Mouse (Mus musculus): ENCODE results near the gene Dcaf1. TPM values are rescaled to one million over a fixed set of nuclear protein-coding genes. Genes with fewer than 3 reads are reported as not detected.

The Dcaf1 gene
- polyA plus RNA-seq, 1 experiment from 2014 or later, result 28.6 TPM

DNA sequence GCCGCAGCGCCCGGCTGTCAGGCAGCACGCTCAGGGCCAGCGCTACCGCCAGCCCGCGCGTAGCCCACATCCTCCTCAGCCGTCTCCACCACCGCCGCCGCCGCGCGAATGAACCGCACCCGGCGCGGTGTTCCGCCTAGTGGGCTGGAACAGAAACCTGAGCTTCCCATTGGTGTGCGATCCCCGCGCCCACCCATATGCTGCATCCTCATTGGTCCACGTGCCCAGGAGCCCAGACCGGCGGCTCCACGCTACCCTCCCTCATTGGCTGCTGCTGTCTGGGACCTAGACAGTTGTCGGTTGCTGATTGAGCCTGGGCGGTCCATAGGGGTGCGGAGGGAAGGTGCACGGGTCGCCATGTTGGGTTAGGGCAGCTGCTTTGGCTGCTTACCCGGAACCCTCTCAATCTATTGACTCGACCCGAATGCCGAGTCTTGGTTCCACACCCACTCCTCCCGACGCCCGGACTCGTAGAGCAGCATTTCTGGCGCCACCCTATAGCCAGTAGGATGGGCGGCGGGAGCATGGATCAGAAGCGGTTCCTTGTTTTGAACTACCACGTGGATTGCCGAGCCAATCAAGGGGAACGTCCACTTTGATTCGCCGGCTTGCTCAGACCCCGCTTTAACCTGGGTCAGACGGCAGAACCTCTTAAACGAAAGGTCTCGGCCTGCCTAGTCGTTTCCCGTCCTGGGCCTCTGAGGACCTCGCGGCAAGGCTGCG, 70.3 kb downstream of the Dcaf1 start, which contains the start of gene Manf:
Gene Manf, minus strand, starts transcription at position 151 of the 723 bp plus-strand sequence.
- peaks cover 18% of the 10 kb centered on the region for H3K36me3 ChIP-seq (ENCODE audit: control insufficient read depth, insufficient read depth, low read length)
- peak within 1 kb of the TSS; percentile 80 for H3K27ac ChIP-seq (ENCODE audit: low read depth, low read length)
- peak; percentile 99 for DNase-seq (ENCODE audit: low spot score, missing footprints)
- H3K4me1 ChIP-seq (ENCODE audit: control insufficient read depth, insufficient read depth, low read length), result peaks cover 22% of the 10 kb centered on the region
- H3K9me3 ChIP-seq (ENCODE audit: control insufficient read depth, low read length), result no peaks in the 10 kb centered on the region
- no peaks in the 10 kb centered on the region for H3K27me3 ChIP-seq (ENCODE audit: control insufficient read depth, insufficient read depth, low read length)
- under 1% methylated on average over 59 of the region's 59 CpGs for WGBS
- H3K9ac ChIP-seq (ENCODE audit: low read length), result peak within 1 kb of the TSS; percentile 84
- peak within 1 kb of the TSS; percentile 83 for H3K4me2 ChIP-seq
- peak within 1 kb of the TSS; percentile 72 for H3K4me3 ChIP-seq (ENCODE audit: low read depth, low read length)
- peak; percentile 98 for ATAC-seq (ENCODE audit: low FRiP score)

DNA sequence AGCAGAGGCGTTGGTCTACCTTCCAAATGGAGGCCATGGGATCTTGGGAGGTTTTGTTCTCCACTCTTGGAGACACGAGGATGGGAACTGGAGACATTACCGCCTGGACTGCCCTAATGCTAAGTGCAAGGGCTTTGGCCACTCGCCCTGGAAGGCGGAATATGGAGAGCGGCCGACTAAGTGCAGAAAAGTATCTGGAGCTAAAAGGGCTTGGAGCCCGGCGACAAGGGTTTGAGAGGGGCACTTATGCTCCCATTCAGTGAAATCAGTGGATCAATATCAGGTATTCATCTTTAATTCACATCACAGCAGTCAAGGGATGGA, 70.8 kb downstream of the Dcaf1 start:
- H3K9me3 ChIP-seq (ENCODE audit: control insufficient read depth, low read length), result no peaks in the 10 kb centered on the region

DNA sequence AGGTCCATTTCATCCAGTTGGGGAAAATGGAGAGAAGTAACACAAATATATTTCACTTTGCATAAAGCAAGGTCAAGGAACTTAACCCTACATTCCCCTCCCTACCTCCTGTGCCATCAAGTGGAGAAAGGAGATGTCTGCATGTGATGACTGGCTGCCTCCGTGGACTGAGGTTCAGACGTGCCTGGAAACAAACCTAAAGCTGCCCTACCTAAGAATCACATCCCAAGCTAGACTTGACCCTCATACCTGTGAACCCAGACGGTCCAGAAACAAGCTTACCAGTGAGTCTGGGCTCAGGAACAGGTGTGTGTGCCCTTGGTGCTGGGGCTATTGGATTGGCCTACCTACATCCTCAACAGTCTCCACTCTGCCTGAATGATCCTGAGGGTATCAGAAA, 71.7 kb downstream of the Dcaf1 start:
- Histone ChIP-seq H3K4me1 (ENCODE audit: control insufficient read depth, insufficient read depth, low read length) (peaks cover 18% of the 10 kb centered on the region), H3K36me3 (ENCODE audit: control insufficient read depth, insufficient read depth, low read length) (peaks cover 12% of the 10 kb centered on the region), H3K9ac (ENCODE audit: low read length) (no peak overlapping the region), H3K27ac (ENCODE audit: low read depth, low read length) (no peak overlapping the region), H3K9me3 (ENCODE audit: control insufficient read depth, low read length) (no peaks in the 10 kb centered on the region), H3K4me2 (peak overlapping the region; percentile 26; the same call in 1 of the 2 replicates), H3K4me3 (ENCODE audit: low read depth, low read length) (no peak overlapping the region), H3K27me3 (ENCODE audit: control insufficient read depth, insufficient read depth, low read length) (no peaks in the 10 kb centered on the region)
- DNase-seq (ENCODE audit: low spot score, missing footprints) (no peak), ATAC-seq (ENCODE audit: low FRiP score) (no peak)
- WGBS, result 52% methylated on average over 3 of the region's 3 CpGs

More for the DNA sequence above, 70.8 kb downstream of the Dcaf1 start:
- peaks cover 20% of the 10 kb centered on the region for H3K4me1 ChIP-seq (ENCODE audit: control insufficient read depth, insufficient read depth, low read length)
- peak overlapping the region; percentile 80 for H3K27ac ChIP-seq (ENCODE audit: low read depth, low read length)
- WGBS, result 0% methylated on average over 9 of the region's 9 CpGs
- ATAC-seq (ENCODE audit: low FRiP score), result no peak
- no peak for DNase-seq (ENCODE audit: low spot score, missing footprints)
- H3K36me3 ChIP-seq (ENCODE audit: control insufficient read depth, insufficient read depth, low read length), result peaks cover 18% of the 10 kb centered on the region
- H3K27me3 ChIP-seq (ENCODE audit: control insufficient read depth, insufficient read depth, low read length), result no peaks in the 10 kb centered on the region
- H3K4me3 ChIP-seq (ENCODE audit: low read depth, low read length), result peak overlapping the region; percentile 72
- H3K4me2 ChIP-seq, result peak overlapping the region; percentile 77
- H3K9ac ChIP-seq (ENCODE audit: low read length), result peak overlapping the region; percentile 83

DNA sequence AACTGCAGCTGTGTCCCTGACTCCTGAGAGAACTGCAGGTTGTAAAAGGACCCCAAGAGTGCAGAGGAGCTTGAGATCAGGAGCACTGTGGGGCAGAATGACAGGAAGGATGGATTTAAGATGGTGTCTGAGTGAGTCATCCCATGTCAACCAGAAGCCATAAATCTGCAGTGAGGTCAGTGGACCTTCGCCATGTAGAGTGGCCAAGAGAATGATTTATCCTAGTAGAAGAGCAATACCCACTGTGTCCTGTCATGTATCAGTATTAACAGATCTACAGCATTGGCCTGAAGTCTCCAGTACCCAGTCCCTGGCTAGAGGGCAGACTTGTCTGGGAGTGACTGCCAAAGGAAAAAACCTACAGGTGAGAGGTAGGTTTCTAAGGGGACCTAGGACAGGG, 77.2 kb downstream of the Dcaf1 start:
- H3K4me2 ChIP-seq, result no peak overlapping the region
- H3K36me3 ChIP-seq (ENCODE audit: control insufficient read depth, insufficient read depth, low read length), result no peaks in the 10 kb centered on the region
- no peak overlapping the region for H3K4me3 ChIP-seq (ENCODE audit: low read depth, low read length)
- H3K27me3 ChIP-seq (ENCODE audit: control insufficient read depth, insufficient read depth, low read length), result no peaks in the 10 kb centered on the region
- no peaks in the 10 kb centered on the region for H3K4me1 ChIP-seq (ENCODE audit: control insufficient read depth, insufficient read depth, low read length)
- ATAC-seq (ENCODE audit: low FRiP score) (no peak), DNase-seq (ENCODE audit: low spot score, missing footprints) (no peak)
- no peak overlapping the region for H3K27ac ChIP-seq (ENCODE audit: low read depth, low read length)
- H3K9me3 ChIP-seq (ENCODE audit: control insufficient read depth, low read length), result no peaks in the 10 kb centered on the region
- 85% methylated on average over 1 of the region's 1 CpGs for WGBS
- no peak overlapping the region for H3K9ac ChIP-seq (ENCODE audit: low read length)

DNA sequence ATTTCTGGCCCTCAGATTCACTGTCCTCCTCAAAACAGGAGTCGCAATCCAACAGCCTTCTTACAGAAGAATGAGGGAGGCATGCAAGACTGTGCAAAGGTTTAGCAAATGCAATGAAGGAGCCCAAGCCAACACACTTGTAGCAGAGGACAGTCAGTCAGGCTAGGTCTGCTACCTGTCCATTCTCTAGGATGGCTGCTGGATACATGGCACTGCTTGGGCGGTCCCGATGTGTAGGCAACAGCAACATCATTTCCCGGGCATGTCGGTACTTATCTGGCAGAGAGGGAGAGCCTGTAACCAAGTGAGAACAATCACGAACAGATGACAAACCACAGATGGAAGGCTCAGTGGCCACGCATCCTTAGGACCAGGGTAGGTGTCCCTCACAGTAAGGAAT, 79.9 kb downstream of the Dcaf1 start:
- WGBS, result 88% methylated on average over 7 of the region's 7 CpGs
- Histone ChIP-seq H3K27me3 (ENCODE audit: control insufficient read depth, insufficient read depth, low read length) (no peaks in the 10 kb centered on the region), H3K9me3 (ENCODE audit: control insufficient read depth, low read length) (no peaks in the 10 kb centered on the region), H3K36me3 (ENCODE audit: control insufficient read depth, insufficient read depth, low read length) (no peaks in the 10 kb centered on the region), H3K27ac (ENCODE audit: low read depth, low read length) (no peak overlapping the region), H3K4me3 (ENCODE audit: low read depth, low read length) (no peak overlapping the region), H3K4me1 (ENCODE audit: control insufficient read depth, insufficient read depth, low read length) (no peaks in the 10 kb centered on the region), H3K4me2 (no peak overlapping the region), H3K9ac (ENCODE audit: low read length) (no peak overlapping the region)
- DNase-seq (ENCODE audit: low spot score, missing footprints), result no peak
- ATAC-seq (ENCODE audit: low FRiP score), result no peak

DNA sequence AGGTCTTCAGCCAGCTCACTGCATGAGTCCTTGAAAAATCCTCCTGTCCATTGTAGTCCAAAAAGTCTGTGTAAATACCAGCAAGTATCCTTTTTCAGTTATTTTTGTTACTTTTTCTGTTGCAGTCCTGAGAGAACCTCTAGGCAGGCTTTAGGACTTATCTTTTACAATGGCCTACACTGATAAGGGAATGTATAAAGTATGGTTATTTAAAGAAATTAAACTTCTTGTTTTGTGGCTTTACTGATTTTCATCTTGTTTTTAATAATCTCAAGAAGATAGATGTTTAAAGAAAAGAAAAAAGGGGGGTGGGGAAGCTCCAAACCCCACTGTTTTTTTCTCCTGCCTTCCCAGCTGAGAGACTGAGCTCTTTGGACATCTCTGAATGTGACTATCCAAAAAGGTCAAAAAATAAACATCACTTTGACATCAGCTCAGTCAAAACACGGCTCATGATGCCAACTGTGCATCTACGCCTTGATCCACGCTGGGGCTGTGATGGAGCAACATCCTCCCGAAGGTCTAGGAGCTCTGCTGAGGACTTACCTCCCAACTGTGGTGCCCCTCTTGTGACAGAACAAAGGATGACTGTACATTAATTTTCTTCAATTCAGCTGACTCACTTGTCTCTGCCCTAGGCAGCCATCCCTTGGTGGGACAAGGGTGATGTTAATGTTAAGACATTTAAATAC, 81.6 kb downstream of the Dcaf1 start:
- no peak overlapping the region for H3K4me3 ChIP-seq (ENCODE audit: low read depth, low read length)
- no peaks in the 10 kb centered on the region for H3K27me3 ChIP-seq (ENCODE audit: control insufficient read depth, insufficient read depth, low read length)
- H3K9ac ChIP-seq (ENCODE audit: low read length), result no peak overlapping the region
- H3K36me3 ChIP-seq (ENCODE audit: control insufficient read depth, insufficient read depth, low read length), result no peaks in the 10 kb centered on the region
- DNase-seq (ENCODE audit: low spot score, missing footprints) (no peak), ATAC-seq (ENCODE audit: low FRiP score) (no peak)
- H3K9me3 ChIP-seq (ENCODE audit: control insufficient read depth, low read length), result no peaks in the 10 kb centered on the region
- H3K4me2 ChIP-seq, result no peak overlapping the region
- no peaks in the 10 kb centered on the region for H3K4me1 ChIP-seq (ENCODE audit: control insufficient read depth, insufficient read depth, low read length)
- H3K27ac ChIP-seq (ENCODE audit: low read depth, low read length), result no peak overlapping the region
- WGBS, result 83% methylated on average over 4 of the region's 4 CpGs

DNA sequence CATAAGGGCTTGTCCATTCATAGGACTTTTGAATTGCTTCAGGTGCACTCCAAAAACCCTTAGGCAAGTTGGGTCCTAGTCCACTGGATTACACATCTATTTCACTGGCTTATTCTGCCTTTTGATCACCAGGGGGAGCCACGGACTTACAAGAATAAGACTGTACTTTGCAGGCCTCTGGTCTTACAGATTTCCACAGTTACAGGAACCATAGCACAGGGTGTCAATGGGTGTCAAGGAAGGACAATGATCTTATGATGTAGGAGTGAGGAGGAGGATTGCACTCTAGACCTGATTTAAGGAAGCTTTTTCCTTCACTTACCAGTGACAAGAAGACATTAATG, 82.1 kb downstream of the Dcaf1 start:
- Histone ChIP-seq H3K9ac (ENCODE audit: low read length) (no peak overlapping the region), H3K36me3 (ENCODE audit: control insufficient read depth, insufficient read depth, low read length) (no peaks in the 10 kb centered on the region), H3K4me3 (ENCODE audit: low read depth, low read length) (no peak overlapping the region), H3K27ac (ENCODE audit: low read depth, low read length) (no peak overlapping the region), H3K4me1 (ENCODE audit: control insufficient read depth, insufficient read depth, low read length) (no peaks in the 10 kb centered on the region), H3K27me3 (ENCODE audit: control insufficient read depth, insufficient read depth, low read length) (no peaks in the 10 kb centered on the region), H3K9me3 (ENCODE audit: control insufficient read depth, low read length) (no peaks in the 10 kb centered on the region), H3K4me2 (no peak overlapping the region)
- DNase-seq (ENCODE audit: low spot score, missing footprints) (no peak), ATAC-seq (ENCODE audit: low FRiP score) (no peak)
- 25% methylated on average over 1 of the region's 1 CpGs for WGBS

DNA sequence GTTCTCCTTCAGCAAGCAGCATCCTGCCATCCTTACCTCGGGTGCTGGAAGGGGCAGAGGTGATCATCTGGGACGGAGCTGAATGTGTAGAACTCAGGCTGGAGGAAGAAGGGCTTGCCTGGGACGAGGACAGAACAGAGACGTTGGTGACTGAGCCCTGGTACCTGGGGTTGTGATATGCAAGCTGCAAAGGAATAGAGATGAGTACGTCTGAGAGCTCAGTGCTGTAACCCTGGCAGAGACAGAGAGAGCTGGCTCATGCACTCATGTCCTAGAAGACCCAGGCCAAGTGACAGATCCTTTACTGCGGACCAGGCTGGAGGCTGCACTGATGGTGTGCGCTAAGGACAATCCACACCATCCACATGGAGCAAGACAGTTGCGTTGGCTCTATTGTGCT, 84.9 kb downstream of the Dcaf1 start:
- 85% methylated on average over 8 of the region's 8 CpGs for WGBS
- Histone ChIP-seq H3K4me1 (ENCODE audit: control insufficient read depth, insufficient read depth, low read length) (no peaks in the 10 kb centered on the region), H3K27me3 (ENCODE audit: control insufficient read depth, insufficient read depth, low read length) (no peaks in the 10 kb centered on the region), H3K4me3 (ENCODE audit: low read depth, low read length) (no peak overlapping the region), H3K27ac (ENCODE audit: low read depth, low read length) (no peak overlapping the region), H3K36me3 (ENCODE audit: control insufficient read depth, insufficient read depth, low read length) (no peaks in the 10 kb centered on the region), H3K4me2 (no peak overlapping the region), H3K9me3 (ENCODE audit: control insufficient read depth, low read length) (no peaks in the 10 kb centered on the region), H3K9ac (ENCODE audit: low read length) (no peak overlapping the region)
- ATAC-seq (ENCODE audit: low FRiP score) (no peak), DNase-seq (ENCODE audit: low spot score, missing footprints) (no peak)

DNA sequence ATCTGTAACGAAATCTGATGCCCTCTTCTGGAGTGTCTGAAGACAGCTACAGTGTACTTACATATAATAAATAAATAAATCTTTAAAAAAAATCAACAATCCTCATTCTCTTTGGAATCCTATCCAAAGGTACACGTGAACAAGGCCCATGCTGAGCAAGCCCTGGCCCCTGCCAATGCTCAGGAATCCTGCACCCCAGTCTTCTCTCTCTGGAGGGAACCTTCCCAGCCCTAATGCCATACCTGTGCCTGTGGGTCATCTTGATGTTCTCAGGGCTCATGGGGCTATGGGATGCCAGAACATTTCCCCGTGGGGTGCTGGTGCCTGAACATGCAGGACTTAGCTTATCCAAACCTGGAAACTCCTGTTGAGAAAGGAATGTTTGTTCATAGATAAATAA, 86.5 kb downstream of the Dcaf1 start:
- no peaks in the 10 kb centered on the region for H3K9me3 ChIP-seq (ENCODE audit: control insufficient read depth, low read length)
- H3K4me2 ChIP-seq, result no peak overlapping the region
- DNase-seq (ENCODE audit: low spot score, missing footprints), result no peak
- no peaks in the 10 kb centered on the region for H3K4me1 ChIP-seq (ENCODE audit: control insufficient read depth, insufficient read depth, low read length)
- no peaks in the 10 kb centered on the region for H3K36me3 ChIP-seq (ENCODE audit: control insufficient read depth, insufficient read depth, low read length)
- H3K27ac ChIP-seq (ENCODE audit: low read depth, low read length), result no peak overlapping the region
- 75% methylated on average over 3 of the region's 3 CpGs for WGBS
- ATAC-seq (ENCODE audit: low FRiP score), result no peak
- H3K9ac ChIP-seq (ENCODE audit: low read length), result no peak overlapping the region
- no peak overlapping the region for H3K4me3 ChIP-seq (ENCODE audit: low read depth, low read length)
- H3K27me3 ChIP-seq (ENCODE audit: control insufficient read depth, insufficient read depth, low read length), result no peaks in the 10 kb centered on the region
